Mouse (Mus musculus): ENCODE results near the gene Plekho1. TPM values are rescaled to one million over a fixed set of nuclear protein-coding genes. Genes with fewer than 3 reads are reported as not detected.

Plekho1 gene
- polyA plus RNA-seq, 1 experiment from 2014 or later, result 70.0 TPM

GRCm38 (mm10) chr3:95999308-96000079 lies 3.7 kb upstream of the Plekho1 start:
- H3K4me3 ChIP-seq (ENCODE audit: low read depth, low read length), result no peak overlapping the region
- no peaks in the 10 kb centered on the region for H3K27me3 ChIP-seq (ENCODE audit: control insufficient read depth, insufficient read depth, low read length)
- DNase-seq (ENCODE audit: low spot score) (no peak), ATAC-seq (ENCODE audit: low FRiP score) (no peak)
- H3K9ac ChIP-seq (ENCODE audit: low read depth, low read length), result no peak overlapping the region
- 88% methylated on average over 12 of the region's 12 CpGs for WGBS
- H3K36me3 ChIP-seq (ENCODE audit: control insufficient read depth, insufficient read depth, low read length), result no peaks in the 10 kb centered on the region
- H3K4me1 ChIP-seq (replicated peaks; ENCODE audit: control insufficient read depth, insufficient read depth, low read length), result peaks cover 7% of the 10 kb centered on the region; the same call in 1 of the 2 replicates
- no peak overlapping the region for H3K27ac ChIP-seq (ENCODE audit: low read depth, low read length)
- H3K9me3 ChIP-seq (ENCODE audit: control insufficient read depth, low read length), result no peaks in the 10 kb centered on the region
- no peak overlapping the region for H3K4me2 ChIP-seq (replicated peaks; ENCODE audit: low read depth, low read length)

- H3K4me1 ChIP-seq (replicated peaks; ENCODE audit: control insufficient read depth, insufficient read depth, low read length), result peaks cover 18% of the 10 kb centered on the region; the same call in 1 of the 2 replicates
- no peak for DNase-seq (ENCODE audit: low spot score)
- peak overlapping the region; percentile 49 for H3K4me2 ChIP-seq (replicated peaks; ENCODE audit: low read depth, low read length)
- 25% methylated on average over 9 of the region's 9 CpGs for WGBS
- H3K9ac ChIP-seq (ENCODE audit: low read depth, low read length), result 0 out of 2 replicates have a peak overlapping the region, but pooled peaks have one; percentile 20
- 0 out of 2 replicates have a peak, but pooled peaks have one; percentile 19 for ATAC-seq (ENCODE audit: low FRiP score)
- no peaks in the 10 kb centered on the region; the same call in 1 of the 2 replicates for H3K36me3 ChIP-seq (ENCODE audit: control insufficient read depth, insufficient read depth, low read length)
- H3K27ac ChIP-seq (ENCODE audit: low read depth, low read length), result no peak overlapping the region
- no peaks in the 10 kb centered on the region for H3K27me3 ChIP-seq (ENCODE audit: control insufficient read depth, insufficient read depth, low read length)
- H3K4me3 ChIP-seq (ENCODE audit: low read depth, low read length), result peak overlapping the region; percentile 52
- H3K9me3 ChIP-seq (ENCODE audit: control insufficient read depth, low read length), result no peaks in the 10 kb centered on the region
These were observed 1.5 kb upstream of the Plekho1 start for GRCm38 (mm10) chr3:95997203-95997721.

- 11% methylated on average over 6 of the region's 6 CpGs for WGBS
- H3K9me3 ChIP-seq (ENCODE audit: control insufficient read depth, low read length), result no peaks in the 10 kb centered on the region
- H3K4me1 ChIP-seq (replicated peaks; ENCODE audit: control insufficient read depth, insufficient read depth, low read length), result peaks cover 18% of the 10 kb centered on the region; the same call in 1 of the 2 replicates
- DNase-seq (ENCODE audit: low spot score), result no peak
- H3K4me3 ChIP-seq (ENCODE audit: low read depth, low read length), result peak overlapping the region; percentile 52
- H3K27me3 ChIP-seq (ENCODE audit: control insufficient read depth, insufficient read depth, low read length), result no peaks in the 10 kb centered on the region
- peak overlapping the region; percentile 95 for H3K27ac ChIP-seq (ENCODE audit: low read depth, low read length)
- peaks cover 2% of the 10 kb centered on the region for H3K36me3 ChIP-seq (ENCODE audit: control insufficient read depth, insufficient read depth, low read length)
- peak overlapping the region; percentile 94 for H3K9ac ChIP-seq (ENCODE audit: low read depth, low read length)
- peak overlapping the region; percentile 49 for H3K4me2 ChIP-seq (replicated peaks; ENCODE audit: low read depth, low read length)
- no peak; the same call in 1 of the 2 replicates for ATAC-seq (ENCODE audit: low FRiP score)
These were observed 761 bp upstream of the Plekho1 start for GRCm38 (mm10) chr3:95996451-95997073.

- Histone ChIP-seq H3K9me3 (ENCODE audit: control insufficient read depth, low read length) (no peaks in the 10 kb centered on the region), H3K4me2 (replicated peaks; ENCODE audit: low read depth, low read length) (peak overlapping the region; percentile 49), H3K27ac (ENCODE audit: low read depth, low read length) (peak overlapping the region; percentile 95), H3K4me1 (replicated peaks; ENCODE audit: control insufficient read depth, insufficient read depth, low read length) (peaks cover 18% of the 10 kb centered on the region; the same call in 1 of the 2 replicates), H3K27me3 (ENCODE audit: control insufficient read depth, insufficient read depth, low read length) (no peaks in the 10 kb centered on the region), H3K9ac (ENCODE audit: low read depth, low read length) (peak overlapping the region; percentile 94), H3K4me3 (ENCODE audit: low read depth, low read length) (peak overlapping the region; percentile 52), H3K36me3 (ENCODE audit: control insufficient read depth, insufficient read depth, low read length) (peaks cover 8% of the 10 kb centered on the region)
- DNase-seq (ENCODE audit: low spot score) (peak; percentile 78), ATAC-seq (ENCODE audit: low FRiP score) (peak; percentile 80)
- WGBS, result under 1% methylated on average over 49 of the region's 51 CpGs
These were observed 613 bp downstream of the Plekho1 start for GRCm38 (mm10) chr3:95994975-95995801.

GRCm38 (mm10) chr3:95994381-95994846 lies 1.4 kb downstream of the Plekho1 start:
- peak overlapping the region; percentile 94 for H3K9ac ChIP-seq (ENCODE audit: low read depth, low read length)
- 20% methylated on average over 6 of the region's 6 CpGs for WGBS
- no peaks in the 10 kb centered on the region for H3K27me3 ChIP-seq (ENCODE audit: control insufficient read depth, insufficient read depth, low read length)
- peak overlapping the region; percentile 52 for H3K4me3 ChIP-seq (ENCODE audit: low read depth, low read length)
- H3K9me3 ChIP-seq (ENCODE audit: control insufficient read depth, low read length), result no peaks in the 10 kb centered on the region
- peak overlapping the region; percentile 95 for H3K27ac ChIP-seq (ENCODE audit: low read depth, low read length)
- peaks cover 18% of the 10 kb centered on the region; the same call in 1 of the 2 replicates for H3K4me1 ChIP-seq (replicated peaks; ENCODE audit: control insufficient read depth, insufficient read depth, low read length)
- H3K36me3 ChIP-seq (ENCODE audit: control insufficient read depth, insufficient read depth, low read length), result peaks cover 14% of the 10 kb centered on the region
- DNase-seq (ENCODE audit: low spot score) (no peak), ATAC-seq (ENCODE audit: low FRiP score) (no peak)
- peak overlapping the region; percentile 49 for H3K4me2 ChIP-seq (replicated peaks; ENCODE audit: low read depth, low read length)

GRCm38 (mm10) chr3:95993881-95994280 lies 1.9 kb downstream of the Plekho1 start:
- H3K36me3 ChIP-seq (ENCODE audit: control insufficient read depth, insufficient read depth, low read length), result peaks cover 18% of the 10 kb centered on the region
- H3K9ac ChIP-seq (ENCODE audit: low read depth, low read length), result peak overlapping the region; percentile 94
- H3K27ac ChIP-seq (ENCODE audit: low read depth, low read length), result 0 out of 2 replicates have a peak overlapping the region, but pooled peaks have one; percentile 17
- no peak for ATAC-seq (ENCODE audit: low FRiP score)
- H3K4me3 ChIP-seq (ENCODE audit: low read depth, low read length), result peak overlapping the region; percentile 52
- WGBS, result 37% methylated on average over 4 of the region's 4 CpGs
- H3K27me3 ChIP-seq (ENCODE audit: control insufficient read depth, insufficient read depth, low read length), result no peaks in the 10 kb centered on the region
- no peak for DNase-seq (ENCODE audit: low spot score)
- no peaks in the 10 kb centered on the region for H3K9me3 ChIP-seq (ENCODE audit: control insufficient read depth, low read length)
- H3K4me1 ChIP-seq (replicated peaks; ENCODE audit: control insufficient read depth, insufficient read depth, low read length), result peaks cover 18% of the 10 kb centered on the region; the same call in 1 of the 2 replicates
- H3K4me2 ChIP-seq (replicated peaks; ENCODE audit: low read depth, low read length), result peak overlapping the region; percentile 49

GRCm38 (mm10) chr3:95992990-95993603 lies 2.7 kb downstream of the Plekho1 start:
- Histone ChIP-seq H3K4me1 (replicated peaks; ENCODE audit: control insufficient read depth, insufficient read depth, low read length) (peaks cover 18% of the 10 kb centered on the region; the same call in 1 of the 2 replicates), H3K9me3 (ENCODE audit: control insufficient read depth, low read length) (no peaks in the 10 kb centered on the region), H3K36me3 (ENCODE audit: control insufficient read depth, insufficient read depth, low read length) (peaks cover 20% of the 10 kb centered on the region), H3K9ac (ENCODE audit: low read depth, low read length) (peak overlapping the region; percentile 94), H3K4me2 (replicated peaks; ENCODE audit: low read depth, low read length) (peak overlapping the region; percentile 49), H3K4me3 (ENCODE audit: low read depth, low read length) (peak overlapping the region; percentile 52), H3K27me3 (ENCODE audit: control insufficient read depth, insufficient read depth, low read length) (no peaks in the 10 kb centered on the region), H3K27ac (ENCODE audit: low read depth, low read length) (peak overlapping the region; percentile 17; the same call in 1 of the 2 replicates)
- DNase-seq (ENCODE audit: low spot score) (no peak), ATAC-seq (ENCODE audit: low FRiP score) (no peak)
- 53% methylated on average over 5 of the region's 5 CpGs for WGBS
